Mouse (Mus musculus): ENCODE data around the gene Dcst1. TPM values are rescaled to one million over a fixed set of nuclear protein-coding genes. Genes with fewer than 3 reads are reported as not detected.

Dcst1 gene
- polyA plus RNA-seq (2014; fragmentation: Nextera tagmentation; extraction: Ambion mirVana), result 0.54 and 0.55 TPM in 2 replicates

DNA sequence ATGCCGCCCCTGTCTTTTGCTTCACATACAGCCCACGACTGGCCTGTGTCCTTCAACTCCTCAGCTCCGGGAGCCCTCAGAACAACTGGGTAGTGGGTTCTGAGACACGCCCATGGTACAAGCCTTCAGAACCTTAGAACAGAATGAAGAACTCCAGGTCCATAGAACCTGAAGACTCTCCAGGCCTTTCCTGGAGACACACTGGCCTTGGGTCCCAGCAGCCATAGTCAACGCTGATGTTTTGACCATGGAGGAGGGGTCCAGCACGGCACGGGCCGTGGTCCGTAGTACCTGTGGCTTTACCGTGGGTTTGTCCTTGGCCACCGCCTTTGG, at the start of gene Dcst1:
TSS of gene Dcst1 (minus strand) at position 101 of the 333 bp plus-strand sequence.
- H3K27me3 ChIP-seq (ENCODE audit: control insufficient read depth, insufficient read depth, low read length), result no peaks in the 10 kb centered on the region
- H3K4me1 ChIP-seq (ENCODE audit: control insufficient read depth, insufficient read depth, low read length), result no peaks in the 10 kb centered on the region
- no peak within 1 kb of the TSS for H3K27ac ChIP-seq (replicated peaks; ENCODE audit: low read depth, low read length)
- ATAC-seq (ENCODE audit: low FRiP score, low TSS enrichment), result no peak
- H3K9me3 ChIP-seq (ENCODE audit: control insufficient read depth, low read length), result no peaks in the 10 kb centered on the region
- H3K9ac ChIP-seq (replicated peaks; ENCODE audit: low read length), result no peak within 1 kb of the TSS
- WGBS, result 81% methylated on average over 11 of the region's 11 CpGs
- H3K36me3 ChIP-seq (ENCODE audit: control insufficient read depth, insufficient read depth, low read length), result no peaks in the 10 kb centered on the region
- H3K4me3 ChIP-seq (replicated peaks; ENCODE audit: low read depth, low read length), result no peak within 1 kb of the TSS
- DNase-seq, result no peak
- H3K4me2 ChIP-seq (ENCODE audit: low read length), result no peak within 1 kb of the TSS

DNA sequence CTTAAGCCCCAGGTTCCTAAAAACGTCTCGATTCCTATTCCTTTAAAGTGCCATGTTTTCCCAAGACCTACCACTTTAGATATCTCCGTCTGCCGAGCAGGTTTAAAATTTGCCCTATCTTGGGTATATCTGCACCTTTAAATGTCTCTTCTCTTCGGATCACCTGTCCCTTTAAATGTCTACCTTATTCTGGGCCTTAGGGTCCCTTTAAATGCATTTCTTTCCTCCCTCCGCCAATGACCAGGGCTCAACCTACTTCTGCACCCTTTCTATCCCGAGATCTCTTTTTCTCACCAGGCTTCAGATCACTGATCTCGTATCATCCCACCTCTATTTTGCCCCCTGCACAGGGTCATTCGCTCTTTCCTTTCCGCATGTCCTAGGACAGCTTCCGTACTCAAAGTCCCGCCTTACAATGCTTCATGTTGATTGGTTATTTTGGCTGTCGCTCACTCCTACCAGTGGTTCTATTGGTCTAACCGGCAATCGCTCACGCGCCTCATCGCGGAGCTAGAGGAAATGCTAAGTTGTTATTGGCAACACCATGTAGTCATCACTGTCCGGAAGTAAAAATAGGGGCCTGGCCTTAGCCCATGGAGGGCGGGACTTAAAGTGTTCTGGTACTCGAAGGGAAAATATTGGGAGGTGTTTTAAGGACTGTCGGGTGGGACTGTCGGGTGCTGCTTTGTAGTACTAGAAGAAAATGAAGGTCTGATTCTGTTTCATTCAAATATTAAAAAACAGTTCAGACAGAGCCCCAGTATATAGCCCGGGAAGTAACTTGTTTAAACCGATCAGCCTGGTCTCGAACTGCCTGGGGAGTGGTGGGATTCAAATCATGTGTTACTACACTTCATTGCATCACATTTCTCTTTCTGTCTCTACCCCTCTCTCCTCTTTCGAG, 46.7 kb upstream of the Dcst1 start, which contains the start of gene Flad1:
TSS of gene Flad1 (minus strand) at position 381 of the 904 bp plus-strand sequence.
- Histone ChIP-seq H3K9ac (replicated peaks; ENCODE audit: low read length) (peak within 1 kb of the TSS; percentile 55), H3K9me3 (ENCODE audit: control insufficient read depth, low read length) (no peaks in the 10 kb centered on the region), H3K4me1 (ENCODE audit: control insufficient read depth, insufficient read depth, low read length) (peaks cover 7% of the 10 kb centered on the region), H3K27ac (replicated peaks; ENCODE audit: low read depth, low read length) (peak within 1 kb of the TSS; percentile 68), H3K4me2 (ENCODE audit: low read length) (peak within 1 kb of the TSS; percentile 83), H3K4me3 (replicated peaks; ENCODE audit: low read depth, low read length) (peak within 1 kb of the TSS; percentile 40), H3K27me3 (ENCODE audit: control insufficient read depth, insufficient read depth, low read length) (no peaks in the 10 kb centered on the region), H3K36me3 (ENCODE audit: control insufficient read depth, insufficient read depth, low read length) (peaks cover 14% of the 10 kb centered on the region)
- WGBS, result 5% methylated on average over 28 of the region's 28 CpGs
- ATAC-seq (ENCODE audit: low FRiP score, low TSS enrichment) (peak; percentile 99), DNase-seq (peak; percentile 99)

DNA sequence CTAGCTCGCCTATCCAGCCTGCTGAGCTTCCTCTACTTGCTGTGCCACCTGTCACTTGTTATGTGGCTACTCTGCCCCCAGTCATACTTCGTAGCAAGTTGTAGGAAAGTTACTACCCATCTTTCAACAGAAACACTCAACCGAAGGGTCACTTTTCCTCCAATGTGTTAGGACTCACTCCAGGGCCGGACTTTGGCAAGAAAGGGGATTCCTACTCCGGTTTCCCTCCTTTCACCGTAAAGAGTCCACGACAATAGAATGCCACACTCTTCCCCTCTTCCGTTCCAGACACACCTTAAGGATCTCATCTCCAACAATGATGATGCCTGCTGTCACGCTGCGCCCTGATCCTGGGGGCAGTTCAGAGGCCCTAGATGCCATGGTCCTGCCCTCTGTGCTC, 45.8 kb upstream of the Dcst1 start:
- H3K4me2 ChIP-seq (ENCODE audit: low read length), result peak overlapping the region; percentile 83
- H3K27ac ChIP-seq (replicated peaks; ENCODE audit: low read depth, low read length), result peak overlapping the region; percentile 68
- peak overlapping the region; percentile 40 for H3K4me3 ChIP-seq (replicated peaks; ENCODE audit: low read depth, low read length)
- peaks cover 11% of the 10 kb centered on the region for H3K36me3 ChIP-seq (ENCODE audit: control insufficient read depth, insufficient read depth, low read length)
- no peak for ATAC-seq (ENCODE audit: low FRiP score, low TSS enrichment)
- H3K9ac ChIP-seq (replicated peaks; ENCODE audit: low read length), result peak overlapping the region; percentile 55
- 82% methylated on average over 10 of the region's 10 CpGs for WGBS
- no peaks in the 10 kb centered on the region for H3K9me3 ChIP-seq (ENCODE audit: control insufficient read depth, low read length)
- DNase-seq, result no peak
- H3K27me3 ChIP-seq (ENCODE audit: control insufficient read depth, insufficient read depth, low read length), result no peaks in the 10 kb centered on the region
- H3K4me1 ChIP-seq (ENCODE audit: control insufficient read depth, insufficient read depth, low read length), result peaks cover 7% of the 10 kb centered on the region

DNA sequence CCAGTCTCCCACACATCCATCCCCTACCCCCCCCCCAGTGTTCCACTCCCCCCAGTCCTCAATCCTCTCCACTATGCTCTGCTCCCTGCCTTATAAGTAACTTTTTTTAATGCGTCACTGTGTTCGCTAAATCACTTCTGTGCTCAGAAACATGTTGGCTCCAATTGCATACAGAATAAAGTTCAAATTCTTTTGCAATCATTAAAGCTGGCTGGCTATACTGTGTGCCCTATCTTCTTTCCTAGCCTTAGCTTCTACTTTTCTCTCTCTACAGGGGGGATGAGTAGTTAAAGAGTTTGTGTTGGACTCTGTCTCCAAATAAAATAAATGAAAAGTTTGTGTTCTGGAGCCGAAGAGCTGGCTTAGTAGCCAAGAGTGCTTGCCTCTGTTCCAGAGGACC, 44.6 kb upstream of the Dcst1 start:
- Histone ChIP-seq H3K9ac (replicated peaks; ENCODE audit: low read length) (no peak overlapping the region), H3K27ac (replicated peaks; ENCODE audit: low read depth, low read length) (no peak overlapping the region), H3K27me3 (ENCODE audit: control insufficient read depth, insufficient read depth, low read length) (no peaks in the 10 kb centered on the region), H3K4me1 (ENCODE audit: control insufficient read depth, insufficient read depth, low read length) (peaks cover 7% of the 10 kb centered on the region), H3K4me2 (ENCODE audit: low read length) (no peak overlapping the region), H3K4me3 (replicated peaks; ENCODE audit: low read depth, low read length) (no peak overlapping the region), H3K9me3 (ENCODE audit: control insufficient read depth, low read length) (no peaks in the 10 kb centered on the region), H3K36me3 (ENCODE audit: control insufficient read depth, insufficient read depth, low read length) (peaks cover 16% of the 10 kb centered on the region)
- DNase-seq (no peak), ATAC-seq (ENCODE audit: low FRiP score, low TSS enrichment) (no peak)
- WGBS, result 98% methylated on average over 3 of the region's 3 CpGs

DNA sequence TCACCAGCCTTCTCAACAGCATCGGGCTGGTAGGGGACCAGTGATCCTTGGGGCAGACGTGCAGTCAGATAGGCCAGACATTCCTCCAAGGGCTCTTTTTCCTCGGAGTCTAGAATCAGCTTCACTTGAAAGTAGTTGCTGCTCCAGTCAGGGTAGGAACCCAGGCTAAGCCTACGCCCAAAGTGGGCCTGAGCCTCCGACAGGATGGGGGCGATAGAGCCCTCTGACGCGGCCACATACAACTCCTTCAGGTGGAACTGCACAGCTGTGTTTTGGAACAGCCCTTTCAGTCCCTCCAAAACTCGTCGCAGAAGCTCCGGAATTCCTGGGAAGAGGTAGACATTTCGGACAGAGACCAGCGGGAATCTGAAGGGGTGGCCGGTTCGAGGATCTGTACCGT, 43.4 kb upstream of the Dcst1 start:
- Histone ChIP-seq H3K9ac (replicated peaks; ENCODE audit: low read length) (no peak overlapping the region), H3K4me2 (ENCODE audit: low read length) (no peak overlapping the region), H3K36me3 (ENCODE audit: control insufficient read depth, insufficient read depth, low read length) (peaks cover 27% of the 10 kb centered on the region), H3K9me3 (ENCODE audit: control insufficient read depth, low read length) (no peaks in the 10 kb centered on the region), H3K27ac (replicated peaks; ENCODE audit: low read depth, low read length) (no peak overlapping the region), H3K4me1 (ENCODE audit: control insufficient read depth, insufficient read depth, low read length) (peaks cover 7% of the 10 kb centered on the region), H3K4me3 (replicated peaks; ENCODE audit: low read depth, low read length) (no peak overlapping the region), H3K27me3 (ENCODE audit: control insufficient read depth, insufficient read depth, low read length) (no peaks in the 10 kb centered on the region)
- ATAC-seq (ENCODE audit: low FRiP score, low TSS enrichment) (no peak), DNase-seq (no peak)
- 63% methylated on average over 16 of the region's 16 CpGs for WGBS

DNA sequence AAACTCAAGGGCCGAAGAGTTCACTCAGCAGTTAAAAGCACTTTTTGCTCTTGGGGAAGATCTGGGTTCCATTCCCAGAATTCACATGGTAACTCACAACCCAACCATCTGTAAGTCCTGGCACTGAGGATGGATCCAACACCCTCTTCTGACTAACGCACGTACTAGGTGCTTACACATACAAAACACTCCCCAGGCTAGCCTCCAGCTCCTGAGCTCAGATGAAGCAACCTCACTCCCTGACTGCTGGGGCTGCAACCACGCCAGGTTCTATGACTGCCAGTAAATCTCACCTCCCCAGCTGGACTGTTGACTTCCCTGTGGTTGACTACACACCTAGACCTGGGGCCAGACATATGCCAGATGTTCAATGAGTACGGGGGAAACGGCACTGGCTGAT, 41.8 kb upstream of the Dcst1 start:
- no peak for DNase-seq
- no peak overlapping the region for H3K9ac ChIP-seq (replicated peaks; ENCODE audit: low read length)
- no peak overlapping the region for H3K27ac ChIP-seq (replicated peaks; ENCODE audit: low read depth, low read length)
- no peaks in the 10 kb centered on the region for H3K9me3 ChIP-seq (ENCODE audit: control insufficient read depth, low read length)
- no peak overlapping the region for H3K4me2 ChIP-seq (ENCODE audit: low read length)
- no peaks in the 10 kb centered on the region for H3K27me3 ChIP-seq (ENCODE audit: control insufficient read depth, insufficient read depth, low read length)
- WGBS, result 96% methylated on average over 6 of the region's 6 CpGs
- no peak for ATAC-seq (ENCODE audit: low FRiP score, low TSS enrichment)
- no peak overlapping the region for H3K4me3 ChIP-seq (replicated peaks; ENCODE audit: low read depth, low read length)
- peaks cover 42% of the 10 kb centered on the region for H3K36me3 ChIP-seq (ENCODE audit: control insufficient read depth, insufficient read depth, low read length)
- H3K4me1 ChIP-seq (ENCODE audit: control insufficient read depth, insufficient read depth, low read length), result peaks cover 7% of the 10 kb centered on the region

DNA sequence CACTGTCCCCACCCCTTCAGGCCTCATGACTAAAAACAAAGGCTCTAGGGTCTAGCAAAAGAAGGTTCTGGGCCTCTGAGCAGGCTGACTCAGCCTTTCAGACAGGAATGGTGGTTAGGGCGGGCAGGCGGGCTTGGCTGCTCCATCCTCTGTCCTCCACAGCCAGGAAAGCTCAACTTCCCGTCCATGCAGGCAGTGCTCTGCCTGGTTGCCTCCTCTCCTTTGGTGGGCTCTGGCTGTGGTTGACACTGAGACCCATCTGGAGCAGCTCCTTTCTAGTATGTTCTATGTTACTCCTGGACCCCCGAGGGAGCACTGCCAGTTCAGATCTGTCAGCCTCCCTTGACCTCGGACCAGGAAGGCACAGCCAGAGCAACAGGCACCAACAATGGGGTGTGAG, 37.6 kb upstream of the Dcst1 start, which contains the start of gene Lenep:
TSS of gene Lenep (minus strand) at position 101 of the 400 bp plus-strand sequence.
- H3K27me3 ChIP-seq (ENCODE audit: control insufficient read depth, insufficient read depth, low read length), result no peaks in the 10 kb centered on the region
- no peak within 1 kb of the TSS for H3K9ac ChIP-seq (replicated peaks; ENCODE audit: low read length)
- no peak within 1 kb of the TSS for H3K4me3 ChIP-seq (replicated peaks; ENCODE audit: low read depth, low read length)
- H3K9me3 ChIP-seq (ENCODE audit: control insufficient read depth, low read length), result no peaks in the 10 kb centered on the region
- ATAC-seq (ENCODE audit: low FRiP score, low TSS enrichment) (no peak), DNase-seq (no peak)
- no peak within 1 kb of the TSS for H3K4me2 ChIP-seq (ENCODE audit: low read length)
- H3K4me1 ChIP-seq (ENCODE audit: control insufficient read depth, insufficient read depth, low read length), result no peaks in the 10 kb centered on the region
- 71% methylated on average over 5 of the region's 5 CpGs for WGBS
- no peak within 1 kb of the TSS for H3K27ac ChIP-seq (replicated peaks; ENCODE audit: low read depth, low read length)
- H3K36me3 ChIP-seq (ENCODE audit: control insufficient read depth, insufficient read depth, low read length), result peaks cover 47% of the 10 kb centered on the region

DNA sequence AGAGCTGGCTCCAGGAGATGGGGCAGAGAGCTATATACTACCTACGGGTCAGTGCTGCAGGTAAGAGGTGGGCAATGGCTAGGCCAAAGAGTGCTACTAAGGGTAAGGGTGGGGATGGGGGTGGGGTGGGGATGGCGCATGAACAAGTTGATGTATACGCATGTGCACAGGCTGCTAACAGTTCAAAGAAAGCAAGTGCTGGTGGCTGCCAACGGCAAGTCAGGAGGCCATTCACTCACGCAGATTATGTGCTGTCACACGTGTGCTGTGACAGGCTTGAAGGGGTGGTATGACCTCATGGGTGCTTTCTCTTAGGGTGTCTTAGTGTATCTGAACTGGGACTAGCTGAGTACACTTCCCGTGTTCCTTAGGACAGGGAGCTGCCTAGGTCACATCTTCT, 36.3 kb upstream of the Dcst1 start:
- DNase-seq (no peak), ATAC-seq (ENCODE audit: low FRiP score, low TSS enrichment) (no peak)
- H3K36me3 ChIP-seq (ENCODE audit: control insufficient read depth, insufficient read depth, low read length), result peaks cover 44% of the 10 kb centered on the region
- no peak overlapping the region for H3K4me3 ChIP-seq (replicated peaks; ENCODE audit: low read depth, low read length)
- H3K4me1 ChIP-seq (ENCODE audit: control insufficient read depth, insufficient read depth, low read length), result peaks cover under 1% of the 10 kb centered on the region
- H3K27me3 ChIP-seq (ENCODE audit: control insufficient read depth, insufficient read depth, low read length), result no peaks in the 10 kb centered on the region
- no peak overlapping the region for H3K9ac ChIP-seq (replicated peaks; ENCODE audit: low read length)
- no peak overlapping the region for H3K4me2 ChIP-seq (ENCODE audit: low read length)
- no peaks in the 10 kb centered on the region for H3K9me3 ChIP-seq (ENCODE audit: control insufficient read depth, low read length)
- 93% methylated on average over 7 of the region's 7 CpGs for WGBS
- no peak overlapping the region for H3K27ac ChIP-seq (replicated peaks; ENCODE audit: low read depth, low read length)

DNA sequence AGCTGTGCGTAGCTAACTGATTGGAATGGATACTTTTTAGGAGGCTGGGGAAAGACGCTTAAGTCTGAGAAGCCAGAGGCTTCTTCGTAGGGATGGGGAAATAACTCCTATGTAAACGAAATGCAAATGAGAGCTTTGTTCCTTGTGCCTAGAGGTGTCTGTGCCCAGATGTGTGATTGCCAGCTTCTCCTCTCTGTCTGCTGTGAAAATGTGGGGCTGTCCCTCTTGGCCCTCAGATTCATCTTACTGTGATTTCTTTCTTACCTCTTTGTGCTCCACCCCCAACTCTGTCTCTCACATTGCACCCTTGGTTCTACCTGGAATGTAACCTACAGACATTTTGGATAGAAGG, 31.6 kb upstream of the Dcst1 start:
- peak overlapping the region; percentile 37; the same call in 1 of the 2 replicates for H3K4me3 ChIP-seq (replicated peaks; ENCODE audit: low read depth, low read length)
- DNase-seq (no peak), ATAC-seq (ENCODE audit: low FRiP score, low TSS enrichment) (no peak)
- H3K4me2 ChIP-seq (ENCODE audit: low read length), result peak overlapping the region; percentile 100
- 0% methylated on average over 4 of the region's 4 CpGs for WGBS
- peaks cover 35% of the 10 kb centered on the region for H3K4me1 ChIP-seq (ENCODE audit: control insufficient read depth, insufficient read depth, low read length)
- H3K9ac ChIP-seq (replicated peaks; ENCODE audit: low read length), result no peak overlapping the region
- H3K9me3 ChIP-seq (ENCODE audit: control insufficient read depth, low read length), result no peaks in the 10 kb centered on the region
- peaks cover 7% of the 10 kb centered on the region for H3K36me3 ChIP-seq (ENCODE audit: control insufficient read depth, insufficient read depth, low read length)
- peaks cover 15% of the 10 kb centered on the region; the same call in 1 of the 2 replicates for H3K27me3 ChIP-seq (ENCODE audit: control insufficient read depth, insufficient read depth, low read length)
- H3K27ac ChIP-seq (replicated peaks; ENCODE audit: low read depth, low read length), result no peak overlapping the region

Measured in midbrain, embryonic 14.5 days (tissue).